Mouse (Mus musculus) stomach, embryonic 15.5 days (tissue): ENCODE measurements around the gene Rsad1. TPM values are rescaled to one million over a fixed set of nuclear protein-coding genes. Genes with fewer than 3 reads are reported as not detected.

Source experiments
- ATAC-seq: fragments of 200-750 bp; cut with Nextera tagmentation; 2 replicates; pipeline ENCODE4 v1.8.0; 2017; ENCODE audit warnings: low read depth, moderate number of reproducible peaks, moderate TSS enrichment; ENCODE audit not compliant: insufficient read depth, low FRiP score
- H3K27ac ChIP-seq: fragments of 300-500 bp; sonication (generic); 2 replicates; pipeline ENCODE4 v1.5.1; 2015; ENCODE audit warnings: mild to moderate bottlenecking, inconsistent platforms
- H3K27me3 ChIP-seq: fragments of 300-500 bp; sonication (generic); replicated peaks from 2 replicates; pipeline ENCODE4 v1.6.1; 2015; ENCODE audit warnings: inconsistent platforms
- H3K36me3 ChIP-seq: fragments of 300-500 bp; sonication (generic); 2 replicates; pipeline ENCODE4 v1.6.1; 2015; ENCODE audit warnings: inconsistent platforms
- H3K4me1 ChIP-seq: fragments of 300-500 bp; sonication (generic); 2 replicates; pipeline ENCODE4 v1.6.1; 2015; ENCODE audit warnings: inconsistent platforms
- H3K4me2 ChIP-seq: fragments of 300-500 bp; sonication (generic); 2 replicates; pipeline ENCODE4 v1.6.1; 2015; ENCODE audit warnings: mild to moderate bottlenecking, inconsistent platforms
- H3K4me3 ChIP-seq: fragments of 300-500 bp; sonication (generic); replicated peaks from 2 replicates; pipeline ENCODE4 v1.5.1; 2015; ENCODE audit warnings: inconsistent platforms
- H3K9ac ChIP-seq: fragments of 300-500 bp; sonication (generic); 2 replicates; pipeline ENCODE4 v1.6.1; 2015; ENCODE audit warnings: inconsistent platforms
- H3K9me3 ChIP-seq: fragments of 300-500 bp; sonication (generic); 2 replicates; pipeline ENCODE4 v1.6.1; 2016; ENCODE audit warnings: inconsistent platforms
- WGBS: fragments of 180-500 bp; shearing (Covaris S2); methylation state at CpG from one replicate; pipeline ENCODE4 v1.1.7; 2015; 5-methylcytosine and 5-hydroxymethylcytosine counted together
- polyA plus RNA-seq: library from polyadenylated mRNA; unstranded; fragments of >200 nt; fragmentation: Nextera tagmentation; extraction: Ambion mirVana; gene quantifications from 2 replicates; pipeline ENCODE4 v1.2.1, GENCODE M21; 2015

Rsad1 gene
- polyA plus RNA-seq, 1 experiment from 2014 or later: 3.5 TPM

- Histone ChIP-seq H3K9ac (no peak overlapping the region), H3K4me2 (no peak overlapping the region), H3K36me3 (no peaks in the 10 kb centered on the region), H3K4me1 (0 out of 2 replicates have a peak, but pooled peaks cover 2% of the 10 kb centered on the region), H3K4me3 (no peak overlapping the region), H3K27me3 (no peaks in the 10 kb centered on the region), H3K27ac (no peak overlapping the region), H3K9me3 (no peaks in the 10 kb centered on the region)
- ATAC-seq: peak; percentile 39; the same call in 1 of the 2 replicates
- WGBS: 34% methylated on average over 9 of the region's 9 CpGs
Measured at GRCm38 (mm10) chr11:94513452-94513851, 35.6 kb downstream of the Rsad1 start.

- ATAC-seq: no peak
- 78% methylated on average over 10 of the region's 10 CpGs for WGBS
- no peaks in the 10 kb centered on the region for H3K27me3 ChIP-seq
- no peaks in the 10 kb centered on the region for H3K9me3 ChIP-seq
- no peaks in the 10 kb centered on the region for H3K36me3 ChIP-seq
- no peak overlapping the region for H3K9ac ChIP-seq
- H3K4me1 ChIP-seq: 0 out of 2 replicates have a peak, but pooled peaks cover 2% of the 10 kb centered on the region
- no peak overlapping the region for H3K4me3 ChIP-seq
- H3K27ac ChIP-seq: no peak overlapping the region
- no peak overlapping the region for H3K4me2 ChIP-seq
Measured at GRCm38 (mm10) chr11:94508976-94509375, 40.1 kb downstream of the Rsad1 start.

GRCm38 (mm10) chr11:94501482-94501881, 47.6 kb downstream of the Rsad1 start:
- no peak overlapping the region for H3K4me3 ChIP-seq
- no peaks in the 10 kb centered on the region for H3K36me3 ChIP-seq
- no peak for ATAC-seq
- peaks cover 19% of the 10 kb centered on the region for H3K4me1 ChIP-seq
- no peak overlapping the region for H3K4me2 ChIP-seq
- H3K27me3 ChIP-seq: no peaks in the 10 kb centered on the region
- WGBS: 85% methylated on average over 8 of the region's 8 CpGs
- H3K27ac ChIP-seq: no peak overlapping the region
- H3K9me3 ChIP-seq: no peaks in the 10 kb centered on the region
- no peak overlapping the region for H3K9ac ChIP-seq

GRCm38 (mm10) chr11:94500362-94500761, 48.7 kb downstream of the Rsad1 start:
- Histone ChIP-seq H3K36me3 (no peaks in the 10 kb centered on the region), H3K27me3 (no peaks in the 10 kb centered on the region), H3K9me3 (no peaks in the 10 kb centered on the region), H3K27ac (peak overlapping the region; percentile 71), H3K4me1 (peaks cover 19% of the 10 kb centered on the region), H3K4me2 (peak overlapping the region; percentile 60), H3K4me3 (peak overlapping the region; percentile 44), H3K9ac (no peak overlapping the region)
- whole genome bisulfite sequencing: 14% methylated on average over 8 of the region's 8 CpGs
- ATAC-seq: no peak

GRCm38 (mm10) chr11:94499661-94500152, 49.3 kb downstream of the Rsad1 start, which contains the start of gene Epn3:
Gene Epn3 (minus strand): TSS chr11:94499974.
- no peak within 1 kb of the TSS; the same call in 1 of the 2 replicates for H3K9ac ChIP-seq
- no peaks in the 10 kb centered on the region for H3K27me3 ChIP-seq
- H3K27ac ChIP-seq: peak within 1 kb of the TSS; percentile 90
- peak within 1 kb of the TSS; percentile 60 for H3K4me2 ChIP-seq
- peaks cover 19% of the 10 kb centered on the region for H3K4me1 ChIP-seq
- peak; percentile 77 for ATAC-seq
- no peaks in the 10 kb centered on the region for H3K36me3 ChIP-seq
- H3K4me3 ChIP-seq: peak within 1 kb of the TSS; percentile 44
- no peaks in the 10 kb centered on the region for H3K9me3 ChIP-seq
- under 1% methylated on average over 26 of the region's 26 CpGs for WGBS

GRCm38 (mm10) chr11:94499035-94499434, 50.0 kb downstream of the Rsad1 start:
- no peaks in the 10 kb centered on the region for H3K9me3 ChIP-seq
- WGBS: 6% methylated on average over 2 of the region's 2 CpGs
- no peak overlapping the region for H3K9ac ChIP-seq
- H3K4me3 ChIP-seq: peak overlapping the region; percentile 44
- H3K4me2 ChIP-seq: peak overlapping the region; percentile 60
- no peak for ATAC-seq
- H3K36me3 ChIP-seq: no peaks in the 10 kb centered on the region; the same call in 1 of the 2 replicates
- H3K27me3 ChIP-seq: no peaks in the 10 kb centered on the region
- peaks cover 19% of the 10 kb centered on the region for H3K4me1 ChIP-seq
- H3K27ac ChIP-seq: peak overlapping the region; percentile 90

- no peaks in the 10 kb centered on the region for H3K9me3 ChIP-seq
- peak; percentile 79 for ATAC-seq
- no peaks in the 10 kb centered on the region for H3K27me3 ChIP-seq
- H3K4me3 ChIP-seq: peak overlapping the region; percentile 44
- H3K36me3 ChIP-seq: no peaks in the 10 kb centered on the region; the same call in 1 of the 2 replicates
- H3K27ac ChIP-seq: peak overlapping the region; percentile 90
- no peak overlapping the region for H3K9ac ChIP-seq
- H3K4me1 ChIP-seq: peaks cover 19% of the 10 kb centered on the region
- H3K4me2 ChIP-seq: peak overlapping the region; percentile 60
- 21% methylated on average over 19 of the region's 19 CpGs for WGBS
Measured at GRCm38 (mm10) chr11:94498093-94498996, 50.7 kb downstream of the Rsad1 start.

- ATAC-seq: no peak
- H3K4me2 ChIP-seq: no peak overlapping the region
- 69% methylated on average over 3 of the region's 3 CpGs for WGBS
- no peak overlapping the region for H3K4me3 ChIP-seq
- H3K27me3 ChIP-seq: no peaks in the 10 kb centered on the region
- peaks cover 28% of the 10 kb centered on the region for H3K4me1 ChIP-seq
- no peak overlapping the region for H3K9ac ChIP-seq
- H3K36me3 ChIP-seq: no peaks in the 10 kb centered on the region; the same call in 1 of the 2 replicates
- H3K9me3 ChIP-seq: no peaks in the 10 kb centered on the region
- H3K27ac ChIP-seq: no peak overlapping the region
Measured at GRCm38 (mm10) chr11:94495415-94495814, 53.6 kb downstream of the Rsad1 start.

GRCm38 (mm10) chr11:94491749-94492099, 57.3 kb downstream of the Rsad1 start:
- H3K27ac ChIP-seq: no peak overlapping the region
- 64% methylated on average over 7 of the region's 7 CpGs for WGBS
- H3K27me3 ChIP-seq: no peaks in the 10 kb centered on the region; the same call in 1 of the 2 replicates
- H3K4me1 ChIP-seq: peaks cover 11% of the 10 kb centered on the region; the same call in 1 of the 2 replicates
- no peak for ATAC-seq
- peak overlapping the region; percentile 80 for H3K4me2 ChIP-seq
- H3K36me3 ChIP-seq: no peaks in the 10 kb centered on the region; the same call in 1 of the 2 replicates
- no peak overlapping the region for H3K9ac ChIP-seq
- H3K9me3 ChIP-seq: no peaks in the 10 kb centered on the region
- H3K4me3 ChIP-seq: peak overlapping the region; percentile 46; the same call in 1 of the 2 replicates

- no peak overlapping the region for H3K27ac ChIP-seq
- H3K9ac ChIP-seq: no peak overlapping the region
- no peaks in the 10 kb centered on the region for H3K9me3 ChIP-seq
- H3K36me3 ChIP-seq: no peaks in the 10 kb centered on the region; the same call in 1 of the 2 replicates
- H3K4me2 ChIP-seq: peak overlapping the region; percentile 80
- WGBS: 11% methylated on average over 50 of the region's 55 CpGs
- H3K27me3 ChIP-seq: no peaks in the 10 kb centered on the region; the same call in 1 of the 2 replicates
- H3K4me3 ChIP-seq: peak overlapping the region; percentile 46
- H3K4me1 ChIP-seq: peaks cover 11% of the 10 kb centered on the region; the same call in 1 of the 2 replicates
- 0 out of 2 replicates have a peak, but pooled peaks have one; percentile 32 for ATAC-seq
Measured at GRCm38 (mm10) chr11:94491035-94491748, 57.9 kb downstream of the Rsad1 start.
